18 mouse cellular contexts compared by ENCODE assay signal in the genomic region with DNA sequence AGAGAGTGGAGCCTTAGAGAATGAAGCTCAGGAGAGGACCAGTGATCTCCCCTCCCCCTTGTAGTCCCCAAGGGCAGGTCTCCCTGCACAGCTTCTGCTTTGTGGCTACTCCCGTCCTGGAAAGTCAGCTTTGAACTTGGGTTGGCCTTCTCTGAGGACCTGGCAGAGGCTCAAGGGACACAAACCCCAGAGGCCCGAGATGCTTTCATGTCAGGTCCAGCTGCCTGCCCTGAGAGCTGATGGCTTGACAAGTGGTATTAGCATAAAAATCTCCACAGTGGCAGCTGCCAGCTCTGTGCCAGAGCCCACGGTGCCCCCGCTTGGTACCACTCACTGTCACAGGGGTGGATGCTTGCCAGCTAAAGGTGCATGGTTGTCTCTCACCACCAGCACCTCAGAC.
"Had no signal": no experiment of that assay in that cellular context is flagged by ENCODE, and none has a peak within 500 bp of the region (broad histone marks: within the 10 kb centered on the region; RNA-seq: fewer than 3 reads in every experiment).

No protein-coding gene starts in this region.

- H3K9me3 ChIP-seq: intestine, embryonic 15.5 days; kidney, embryonic 15.5 days; limb, embryonic 12.5 days; limb, embryonic 15.5 days; liver, embryonic 15.5 days; midbrain, embryonic 12.5 days had no signal

- H3K4me2 ChIP-seq: intestine, embryonic 15.5 days; kidney, embryonic 15.5 days; limb, embryonic 12.5 days; limb, embryonic 15.5 days; liver, embryonic 11.5 days; liver, embryonic 15.5 days; midbrain, embryonic 12.5 days had no signal

- H3K4me3 ChIP-seq: intestine, embryonic 15.5 days; kidney, embryonic 15.5 days; limb, embryonic 12.5 days; limb, embryonic 15.5 days; liver, embryonic 15.5 days; midbrain, embryonic 12.5 days had no signal

- H3K27me3 ChIP-seq: intestine, embryonic 15.5 days; kidney, embryonic 15.5 days; liver, embryonic 15.5 days had no signal

- ATAC-seq: intestine, embryonic 15.5 days had no signal

- H3K9ac ChIP-seq: intestine, embryonic 15.5 days; kidney, embryonic 15.5 days; limb, embryonic 12.5 days; limb, embryonic 15.5 days; liver, embryonic 15.5 days; midbrain, embryonic 12.5 days had no signal

- H3K4me1 ChIP-seq: intestine, embryonic 15.5 days; liver, embryonic 15.5 days had no signal

- DNase-seq: kidney, adult 11 months; kidney, adult 8-10 months; kidney, postnatal 10 days; kidney, postnatal 36 days; layer of hippocampus, postnatal 36 days; lung, adult 18-20 months; thymus, adult 2 months; thymus, postnatal 14 days; thymus, postnatal 4 days had no signal

- H3K36me3 ChIP-seq: intestine, embryonic 15.5 days; kidney, embryonic 15.5 days; limb, embryonic 12.5 days; limb, embryonic 15.5 days; liver, embryonic 15.5 days; midbrain, embryonic 12.5 days had no signal

- H3K27ac ChIP-seq: intestine, embryonic 15.5 days; kidney, embryonic 15.5 days; limb, embryonic 12.5 days; limb, embryonic 15.5 days; liver, embryonic 15.5 days; macrophage; midbrain, embryonic 12.5 days; stomach, postnatal 0 days had no signal
